Mouse (Mus musculus) 3134 (cell line): ENCODE measurements around the gene Ldb2.
A peak's percentile ranks its signal among the peaks of the same experiment; 100 is the strongest.

Experiments used
- DNase-seq: peaks from one replicate; pipeline ENCODE4 v3.0.0-alpha.2; 2011; ENCODE audit warnings: low spot score; ENCODE audit not compliant: insufficient read length; ENCODE audit errors: extremely low read depth

Gene Ldb2

GRCm38 (mm10) chr5:44553765-44554352, 245.6 kb downstream of the Ldb2 start:
- DNase-seq = no peak

- no peak for DNase-seq
These were observed 246.3 kb downstream of the Ldb2 start for GRCm38 (mm10) chr5:44553155-44553554.

GRCm38 (mm10) chr5:44552121-44552520, 247.4 kb downstream of the Ldb2 start:
- DNase-seq = no peak

- DNase-seq = no peak
These were observed 251.0 kb downstream of the Ldb2 start for GRCm38 (mm10) chr5:44548468-44548867.

GRCm38 (mm10) chr5:44543472-44544132, 255.9 kb downstream of the Ldb2 start:
- DNase-seq = no peak

- DNase-seq = no peak
These were observed 257.7 kb downstream of the Ldb2 start for GRCm38 (mm10) chr5:44541748-44542147.

- DNase-seq = no peak
These were observed 260.8 kb downstream of the Ldb2 start for GRCm38 (mm10) chr5:44538687-44539086.

- no peak for DNase-seq
These were observed 261.5 kb downstream of the Ldb2 start for GRCm38 (mm10) chr5:44538000-44538395.

- no peak for DNase-seq
These were observed 262.0 kb downstream of the Ldb2 start for GRCm38 (mm10) chr5:44537316-44537999.

GRCm38 (mm10) chr5:44529466-44529865, 270.0 kb downstream of the Ldb2 start:
- no peak for DNase-seq

GRCm38 (mm10) chr5:44529001-44529400, 270.5 kb downstream of the Ldb2 start:
- no peak for DNase-seq

- no peak for DNase-seq
These were observed 294.3 kb downstream of the Ldb2 start for GRCm38 (mm10) chr5:44505221-44505620.

- no peak for DNase-seq
These were observed 294.7 kb downstream of the Ldb2 start for GRCm38 (mm10) chr5:44504786-44505185.

GRCm38 (mm10) chr5:44498229-44498628, 301.3 kb downstream of the Ldb2 start:
- DNase-seq = no peak

GRCm38 (mm10) chr5:44496854-44497253, 302.6 kb downstream of the Ldb2 start:
- DNase-seq = no peak

- DNase-seq = peak; percentile 2
These were observed 304.4 kb downstream of the Ldb2 start for GRCm38 (mm10) chr5:44495092-44495491.

GRCm38 (mm10) chr5:44494133-44494532, 305.3 kb downstream of the Ldb2 start:
- no peak for DNase-seq

GRCm38 (mm10) chr5:44491526-44491925, 308.0 kb downstream of the Ldb2 start:
- DNase-seq = no peak

GRCm38 (mm10) chr5:44490462-44490861, 309.0 kb downstream of the Ldb2 start:
- no peak for DNase-seq

GRCm38 (mm10) chr5:44483426-44484106, 315.9 kb downstream of the Ldb2 start:
- DNase-seq = no peak

GRCm38 (mm10) chr5:44481406-44481805, 318.1 kb downstream of the Ldb2 start:
- no peak for DNase-seq
